Mouse (Mus musculus) spleen, adult 2 months (tissue): ENCODE data around the gene Sergef.

ENCODE experiments used
- CTCF ChIP-seq: fragments of 200-500 bp; IDR thresholded peaks from 2 replicates; pipeline ENCODE4 v1.5.1; 2011; ENCODE audit warnings: mild to moderate bottlenecking, inconsistent platforms; ENCODE audit not compliant: insufficient read depth, insufficient read length, insufficient replicate concordance; ENCODE audit errors: extremely low read depth
- POLR2A ChIP-seq: fragments of 200-500 bp; IDR thresholded peaks from 2 replicates; pipeline ENCODE4 v1.6.1; 2011; ENCODE audit warnings: low read depth, low read length, inconsistent platforms

DNA sequence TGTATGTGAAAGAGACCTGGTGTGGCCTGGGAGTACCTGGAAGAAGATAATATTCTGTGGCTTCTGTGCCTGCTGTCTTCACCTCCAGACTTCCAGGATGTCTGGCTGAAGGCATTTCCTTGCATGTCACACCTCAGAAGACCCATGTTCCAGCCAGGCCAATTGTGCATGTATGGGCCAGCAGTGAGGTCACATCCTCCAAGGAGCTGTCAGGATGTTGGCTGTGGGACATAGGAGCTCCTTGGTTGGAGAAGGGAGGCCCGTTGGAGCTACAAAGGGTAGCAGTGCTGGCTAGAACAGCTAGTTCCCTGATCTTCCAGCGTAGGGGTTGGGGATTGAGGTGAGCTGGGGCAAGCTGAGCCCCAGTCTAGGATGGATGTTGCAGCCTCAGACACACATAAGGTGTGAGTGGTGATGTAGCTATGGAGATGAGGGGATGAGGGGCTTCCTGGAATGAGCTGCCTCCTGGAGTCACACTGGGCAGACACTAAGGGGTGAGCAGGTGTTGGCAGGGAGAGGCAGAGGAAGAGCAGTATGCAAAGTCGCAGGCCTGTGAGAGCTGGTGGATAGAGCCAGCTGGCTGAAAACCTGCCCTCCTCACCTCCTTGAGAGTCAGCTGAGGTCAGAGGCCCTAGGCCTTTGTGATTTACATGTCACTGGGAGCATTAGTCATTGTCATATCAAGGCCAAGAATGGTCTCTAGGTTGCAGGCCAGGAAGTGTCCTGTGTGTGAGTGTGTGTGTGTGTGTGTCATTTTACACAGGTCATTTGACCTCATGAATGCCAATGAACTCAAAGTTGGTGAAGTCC is 238.0 kb downstream of the Sergef start:
- TF ChIP-seq CTCF, result no peak
- no peak for TF ChIP-seq POLR2A
